In genomic region chr1:35971435-35972189, GRCm38 (mm10) we compare ENCODE assay signal across 32 mouse cellular contexts.
A peak's percentile ranks its signal among the peaks of the same experiment; 100 is the strongest.
DNase-seq lines count a peak whose midpoint lies in the region; ATAC-seq and TF ChIP-seq lines count a peak whose summit lies in the region.
"Had no signal": no experiment of that assay in that cellular context is flagged by ENCODE, and none has a peak within 500 bp of the region (broad histone marks: within the 10 kb centered on the region; RNA-seq: fewer than 3 reads in every experiment).

No protein-coding gene starts in this region.

- no peak for DNase-seq in midbrain, embryonic 10.5 days (ENCODE audit: low spot score)
- DNase-seq in limb, embryonic 10.5 days (ENCODE audit: low spot score): no peak
- peak; percentile 40 to 42 for DNase-seq in thymus, postnatal 10 days (ENCODE audit: low spot score in 2 of 2)
- no peak for DNase-seq in stomach, postnatal 0 days (ENCODE audit: low spot score)
- DNase-seq in kidney, adult 9 months: no peak
- DNase-seq in gastrocnemius, postnatal 14 days: no peak
- DNase-seq: adrenal gland, adult 2 months; adrenal gland, postnatal 36 days; cerebellum, adult 18-20 months; cerebellum, postnatal 14 days; forebrain, postnatal 0 days; gastrocnemius, postnatal 10 days; heart, postnatal 4 days; kidney, adult 18-20 months; layer of hippocampus, postnatal 36 days; left cerebral cortex, postnatal 4 days; lung, embryonic 14.5 days; lung, postnatal 14 days; right cerebral cortex, postnatal 25 days; spleen, adult 18-20 months had no signal

- peak overlapping the region; percentile 4; the same call in 1 of the 2 replicates for H3K27ac ChIP-seq in midbrain, embryonic 10.5 days (replicated peaks)
- no peak overlapping the region for H3K27ac ChIP-seq in midbrain, embryonic 13.5 days
- peak overlapping the region; percentile 17; the same call in 1 of the 2 replicates for H3K27ac ChIP-seq in limb, embryonic 10.5 days
- no peak overlapping the region for H3K27ac ChIP-seq in stomach, postnatal 0 days (replicated peaks)
- H3K27ac ChIP-seq: embryonic facial prominence, embryonic 15.5 days; forebrain, embryonic 12.5 days; hindbrain, embryonic 14.5 days; limb, embryonic 15.5 days; liver, embryonic 15.5 days; midbrain, embryonic 12.5 days; neural tube, embryonic 15.5 days had no signal

- no peak overlapping the region for H3K4me3 ChIP-seq in midbrain, embryonic 10.5 days
- H3K4me3 ChIP-seq in midbrain, embryonic 13.5 days (replicated peaks): no peak overlapping the region
- H3K4me3 ChIP-seq in limb, embryonic 10.5 days: no peak overlapping the region
- no peak overlapping the region for H3K4me3 ChIP-seq in stomach, postnatal 0 days (ENCODE audit: low read depth, low read length)
- H3K4me3 ChIP-seq: embryonic facial prominence, embryonic 15.5 days; forebrain, embryonic 12.5 days; limb, embryonic 15.5 days; liver, embryonic 15.5 days; midbrain, embryonic 12.5 days; neural tube, embryonic 15.5 days had no signal

- ATAC-seq in midbrain, embryonic 13.5 days: no peak
- no peak for ATAC-seq in stomach, postnatal 0 days (ENCODE audit: low FRiP score, low TSS enrichment)
- ATAC-seq: activated CD4-positive, CD25-positive, alpha-beta regulatory T cell, adult 4 months; CD4-positive, CD25-positive, alpha-beta regulatory T cell, adult 4 months; forebrain, postnatal 0 days; inflammation-experienced regulatory T-cells, adult 6 months had no signal

- H3K36me3 ChIP-seq in midbrain, embryonic 10.5 days: no peaks in the 10 kb centered on the region
- H3K36me3 ChIP-seq in midbrain, embryonic 13.5 days: no peaks in the 10 kb centered on the region
- H3K36me3 ChIP-seq in limb, embryonic 10.5 days: no peaks in the 10 kb centered on the region
- H3K36me3 ChIP-seq in stomach, postnatal 0 days (ENCODE audit: control insufficient read depth, insufficient read depth, low read length): no peaks in the 10 kb centered on the region
- H3K36me3 ChIP-seq: embryonic facial prominence, embryonic 15.5 days; forebrain, embryonic 12.5 days; limb, embryonic 15.5 days; liver, embryonic 15.5 days; midbrain, embryonic 12.5 days; neural tube, embryonic 15.5 days had no signal

- H3K27me3 ChIP-seq in midbrain, embryonic 10.5 days (ENCODE audit: low read depth, poor library complexity, severe bottlenecking): no peaks in the 10 kb centered on the region
- no peaks in the 10 kb centered on the region for H3K27me3 ChIP-seq in midbrain, embryonic 13.5 days
- H3K27me3 ChIP-seq in limb, embryonic 10.5 days (ENCODE audit: low read depth, poor library complexity, severe bottlenecking): no peaks in the 10 kb centered on the region
- no peaks in the 10 kb centered on the region for H3K27me3 ChIP-seq in stomach, postnatal 0 days (ENCODE audit: control insufficient read depth, insufficient read depth, low read length)
- H3K27me3 ChIP-seq: embryonic facial prominence, embryonic 15.5 days; forebrain, embryonic 12.5 days; limb, embryonic 15.5 days; liver, embryonic 15.5 days; neural tube, embryonic 15.5 days had no signal

- TF ChIP-seq CTCF in stomach, postnatal 0 days (IDR thresholded peaks at IDR 0.05; ENCODE audit: low read depth): no peak

- no peak overlapping the region for H3K9ac ChIP-seq in midbrain, embryonic 13.5 days (replicated peaks)
- H3K9ac ChIP-seq in stomach, postnatal 0 days (ENCODE audit: low read length): no peak overlapping the region
- H3K9ac ChIP-seq: embryonic facial prominence, embryonic 15.5 days; forebrain, embryonic 12.5 days; forebrain, postnatal 0 days; hindbrain, embryonic 14.5 days; limb, embryonic 15.5 days; liver, embryonic 15.5 days; lung, embryonic 14.5 days; midbrain, embryonic 12.5 days; neural tube, embryonic 15.5 days had no signal

- peaks cover 3% of the 10 kb centered on the region; the same call in 1 of the 2 replicates for H3K4me1 ChIP-seq in midbrain, embryonic 10.5 days
- H3K4me1 ChIP-seq in midbrain, embryonic 13.5 days (replicated peaks): no peaks in the 10 kb centered on the region
- peaks cover 39% of the 10 kb centered on the region for H3K4me1 ChIP-seq in limb, embryonic 10.5 days
- no peaks in the 10 kb centered on the region for H3K4me1 ChIP-seq in stomach, postnatal 0 days (replicated peaks; ENCODE audit: control insufficient read depth, insufficient read depth)
- H3K4me1 ChIP-seq: forebrain, embryonic 12.5 days; midbrain, embryonic 12.5 days had no signal

- 57% methylated on average over 7 of the region's 7 CpGs for WGBS in midbrain, embryonic 10.5 days
- WGBS in midbrain, embryonic 13.5 days: 61% methylated on average over 7 of the region's 7 CpGs
- WGBS in limb, embryonic 10.5 days: 53% methylated on average over 7 of the region's 7 CpGs
- WGBS in stomach, postnatal 0 days: 64% methylated on average over 7 of the region's 7 CpGs

- intact Hi-C loops in gastrocnemius, postnatal 14 days (cut with DNase I; ENCODE audit: low total_unique reads): no loop called here

- H3K9me3 ChIP-seq in midbrain, embryonic 10.5 days (replicated peaks): no peaks in the 10 kb centered on the region
- no peaks in the 10 kb centered on the region for H3K9me3 ChIP-seq in midbrain, embryonic 13.5 days
- H3K9me3 ChIP-seq in limb, embryonic 10.5 days (replicated peaks): no peaks in the 10 kb centered on the region
- no peaks in the 10 kb centered on the region for H3K9me3 ChIP-seq in stomach, postnatal 0 days (ENCODE audit: control insufficient read depth, low read length)
- H3K9me3 ChIP-seq: embryonic facial prominence, embryonic 15.5 days; forebrain, embryonic 12.5 days; liver, embryonic 15.5 days; midbrain, embryonic 12.5 days; neural tube, embryonic 15.5 days had no signal

- no peak for TF ChIP-seq EP300 in stomach, postnatal 0 days (optimal IDR thresholded peaks at IDR 0.05)

- H3K4me2 ChIP-seq in midbrain, embryonic 13.5 days (replicated peaks): no peak overlapping the region
- H3K4me2 ChIP-seq in stomach, postnatal 0 days (replicated peaks; ENCODE audit: low read depth): no peak overlapping the region
- H3K4me2 ChIP-seq: embryonic facial prominence, embryonic 15.5 days; forebrain, embryonic 12.5 days; heart, embryonic 11.5 days; hindbrain, embryonic 14.5 days; limb, embryonic 15.5 days; liver, embryonic 15.5 days; lung, embryonic 14.5 days; midbrain, embryonic 12.5 days; neural tube, embryonic 15.5 days had no signal

Comparison
In these comparisons a context has a peak if more than half of its experiments do, and no peak if none do; other contexts are left out.
1. H3K27ac ChIP-seq: peak in midbrain, embryonic 10.5 days (single experiment) and limb, embryonic 10.5 days (single experiment); none in midbrain, embryonic 13.5 days (single experiment) and stomach, postnatal 0 days (single experiment).
2. DNase-seq: peak in thymus, postnatal 10 days (2 of 2); none in midbrain, embryonic 10.5 days (single experiment), limb, embryonic 10.5 days (single experiment), stomach, postnatal 0 days (single experiment), kidney, adult 9 months (single experiment) and gastrocnemius, postnatal 14 days (single experiment).